Mouse (Mus musculus): ENCODE measurements at regions not wholly inside any gene's neighbourhood (a gene's known extent, or its start where the extent isn't known, plus 50 kb on each side); places are given as distances from the start of the nearest gene placed in this dataset.
A peak's percentile ranks its signal among the peaks of the same experiment; 100 is the strongest.

- TF ChIP-seq RCOR1 (IDR thresholded peaks at IDR 0.05; ENCODE audit: low read depth, low read length) (0 out of 2 replicates have a peak, but pooled peaks have one; percentile 21), ZC3H11A (IDR thresholded peaks at IDR 0.05; ENCODE audit: low read depth, low read length) (no peak), EP300 (IDR thresholded peaks at IDR 0.05; ENCODE audit: low read depth in 1 of 2, low read length in 2 of 2) (peak; percentile 24 to 65)
Measured at GRCm38 (mm10) chr14:85942792-85943191, 1198.2 kb downstream of the Diaph3 start (continued).

DNA sequence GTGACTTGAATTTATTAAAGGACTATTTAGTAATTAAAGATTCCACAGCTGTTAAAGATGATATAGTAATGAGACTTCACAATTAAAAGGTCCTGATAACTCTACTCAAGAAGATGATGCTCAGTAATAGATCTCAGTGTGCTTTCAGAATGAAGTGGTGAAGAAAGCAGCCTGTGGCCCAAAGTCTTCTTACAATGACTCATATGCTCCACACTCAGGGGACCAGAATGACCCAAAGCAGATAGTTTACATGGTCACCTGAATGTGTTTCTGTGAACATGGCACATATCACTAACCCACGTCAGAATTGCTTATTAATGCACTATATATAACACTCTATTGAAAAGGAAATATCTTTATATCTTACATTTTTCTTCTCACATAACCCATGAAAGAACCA, 1200.5 kb downstream of the Diaph3 start:
- Histone ChIP-seq H3K4me1 (ENCODE audit: control insufficient read depth in 1 of 2, insufficient read depth in 2 of 2, low read length in 2 of 2) (peaks cover 0 to 4% of the 10 kb centered on the region in 2 experiments; a peak in 2 of 4 replicates), H3K4me3 (ENCODE audit: control insufficient read depth in 1 of 2, insufficient read depth in 1 of 2, low read depth in 2 of 2, low read length in 2 of 2) (no peak overlapping the region), H3K79me2 (ENCODE audit: control insufficient read depth, insufficient read depth, low read length, poor library complexity) (no peaks in the 10 kb centered on the region), H3K27ac (ENCODE audit: control insufficient read depth, low read depth, low read length) (no peak overlapping the region), H3K9me3 (replicated peaks; ENCODE audit: insufficient read depth, low read length) (no peaks in the 10 kb centered on the region), H3K36me3 (ENCODE audit: control insufficient read depth in 1 of 2, insufficient read depth in 2 of 2, low read length in 2 of 2) (peaks cover 0 to 5% of the 10 kb centered on the region in 2 experiments; a peak in 2 of 4 replicates), H3K27me3 (ENCODE audit: control insufficient read depth in 1 of 2, insufficient read depth in 2 of 2, low read length in 2 of 2) (no peaks in the 10 kb centered on the region), H3K9ac (ENCODE audit: control insufficient read depth, low read depth, low read length, poor library complexity, severe bottlenecking) (no peak overlapping the region)
- TF ChIP-seq UBTF (IDR thresholded peaks at IDR 0.05; ENCODE audit: borderline replicate concordance, insufficient read depth, low read depth, low read length) (no peak), POLR2AphosphoS2 (IDR thresholded peaks at IDR 0.05; ENCODE audit: low read length) (no peak), NRF1 (IDR thresholded peaks at IDR 0.05; ENCODE audit: insufficient read depth, low read depth, low read length, poor library complexity, severe bottlenecking) (no peak), TCF12 (IDR thresholded peaks at IDR 0.05; ENCODE audit: low read depth, low read length) (no peak), MAZ (IDR thresholded peaks at IDR 0.05; ENCODE audit: low read depth, low read length) (no peak), GATA1 (IDR thresholded peaks at IDR 0.05; ENCODE audit: low read depth, low read length) (no peak), SMC3 (IDR thresholded peaks at IDR 0.05; ENCODE audit: low read depth, low read length) (no peak)
- DNase-seq (ENCODE audit: low read depth, low spot score): no peak

GRCm38 (mm10) chr14:85935091-85935490, 1205.9 kb downstream of the Diaph3 start:
- Histone ChIP-seq H3K27me3 (ENCODE audit: control insufficient read depth in 1 of 2, insufficient read depth in 2 of 2, low read length in 2 of 2) (no peaks in the 10 kb centered on the region), H3K9me3 (replicated peaks; ENCODE audit: insufficient read depth, low read length) (no peaks in the 10 kb centered on the region), H3K9ac (ENCODE audit: control insufficient read depth, low read depth, low read length, poor library complexity, severe bottlenecking) (no peak overlapping the region), H3K4me1 (ENCODE audit: control insufficient read depth in 1 of 2, insufficient read depth in 2 of 2, low read length in 2 of 2) (no peaks in the 10 kb centered on the region), H3K27ac (ENCODE audit: control insufficient read depth, low read depth, low read length) (no peak overlapping the region), H3K79me2 (ENCODE audit: control insufficient read depth, insufficient read depth, low read length, poor library complexity) (no peaks in the 10 kb centered on the region), H3K36me3 (ENCODE audit: control insufficient read depth in 1 of 2, insufficient read depth in 2 of 2, low read length in 2 of 2) (no peaks in the 10 kb centered on the region), H3K4me3 (ENCODE audit: control insufficient read depth in 1 of 2, insufficient read depth in 1 of 2, low read depth in 2 of 2, low read length in 2 of 2) (no peak overlapping the region)
- DNase-seq (ENCODE audit: low read depth, low spot score): no peak
- TF ChIP-seq ZC3H11A (IDR thresholded peaks at IDR 0.05; ENCODE audit: low read depth, low read length) (no peak), TBP (IDR thresholded peaks at IDR 0.05; ENCODE audit: low read depth, low read length) (no peak), POLR2AphosphoS2 (IDR thresholded peaks at IDR 0.05; ENCODE audit: low read length) (no peak), MYB (IDR thresholded peaks at IDR 0.05; ENCODE audit: low read depth, low read length) (no peak), SIN3A (IDR thresholded peaks at IDR 0.05; ENCODE audit: low read length) (no peak), USF2 (IDR thresholded peaks at IDR 0.05; ENCODE audit: borderline replicate concordance in 1 of 2, insufficient read depth in 1 of 2, low read depth in 1 of 2, low read length in 2 of 2) (no peak), KAT2A (conservative IDR thresholded peaks at IDR 0.05; ENCODE audit: low read depth, low read length) (no peak), TCF12 (IDR thresholded peaks at IDR 0.05; ENCODE audit: low read depth, low read length) (no peak), MXI1 (IDR thresholded peaks at IDR 0.05; ENCODE audit: low read depth, low read length) (no peak), POLR2A (IDR thresholded peaks at IDR 0.05; ENCODE audit: control insufficient read depth in 1 of 2, insufficient read depth in 1 of 2, low read depth in 1 of 2, low read length in 2 of 2, poor library complexity in 1 of 2) (no peak), TAL1 (IDR thresholded peaks at IDR 0.05; ENCODE audit: low read length) (no peak), RAD21 (IDR thresholded peaks at IDR 0.05; ENCODE audit: low read depth, low read length) (no peak), CTCF (IDR thresholded peaks at IDR 0.05 in 2 of 3, conservative IDR thresholded peaks at IDR 0.05 in 1 of 3; ENCODE audit: control insufficient read depth in 1 of 3, insufficient read depth in 1 of 3, low read depth in 2 of 3, low read length in 3 of 3, poor library complexity in 1 of 3, severe bottlenecking in 1 of 3) (no peak), ZMIZ1 (IDR thresholded peaks at IDR 0.05; ENCODE audit: low read depth, low read length) (no peak), CHD2 (IDR thresholded peaks at IDR 0.05; ENCODE audit: low read length) (no peak), E2F4 (IDR thresholded peaks at IDR 0.05; ENCODE audit: borderline replicate concordance, low read depth, low read length) (no peak), USF1 (IDR thresholded peaks at IDR 0.05; ENCODE audit: low read depth, low read length) (no peak), GABPA (IDR thresholded peaks at IDR 0.05; ENCODE audit: low read depth, low read length) (no peak), CHD1 (IDR thresholded peaks at IDR 0.05; ENCODE audit: low read depth, low read length) (no peak)

All from MEL (cell line).